22 mouse cellular contexts compared by ENCODE assay signal in genomic region chr9:121475488-121476452, GRCm38 (mm10). TPM values are rescaled to one million over a fixed set of nuclear protein-coding genes. Genes with fewer than 3 reads are reported as not detected.
DNase-seq lines count a peak whose midpoint lies in the region; ATAC-seq and TF ChIP-seq lines count a peak whose summit lies in the region.
"Had no signal": no experiment of that assay in that cellular context is flagged by ENCODE, and none has a peak within 500 bp of the region (broad histone marks: within the 10 kb centered on the region; RNA-seq: fewer than 3 reads in every experiment).

No protein-coding gene starts in this region.

- H3K27ac ChIP-seq in hindbrain, postnatal 0 days = no peak overlapping the region
- H3K27ac ChIP-seq in hindbrain, embryonic 12.5 days = no peak overlapping the region
- H3K27ac ChIP-seq: heart, embryonic 15.5 days; hindbrain, embryonic 10.5 days; intestine, embryonic 15.5 days; kidney, embryonic 15.5 days; limb, embryonic 10.5 days; liver, embryonic 13.5 days; lung, embryonic 15.5 days; macrophage; stomach, embryonic 15.5 days had no signal

- no peaks in the 10 kb centered on the region for H3K4me1 ChIP-seq in hindbrain, postnatal 0 days (ENCODE audit: insufficient read depth, low read length)
- peaks cover 7% of the 10 kb centered on the region; the same call in 1 of the 2 replicates for H3K4me1 ChIP-seq in hindbrain, embryonic 12.5 days
- H3K4me1 ChIP-seq: liver, embryonic 13.5 days; lung, embryonic 15.5 days had no signal

- no peak for TF ChIP-seq CTCF in hindbrain, postnatal 0 days (IDR thresholded peaks at IDR 0.05; ENCODE audit: low read depth)

- DNase-seq in cerebellum, adult 9-11 months = peak; percentile 42
- DNase-seq in cerebellum, adult 11 months = no peak
- peak; percentile 40 for DNase-seq in hindbrain, postnatal 0 days (ENCODE audit: low spot score)
- peak; percentile 6 for DNase-seq in adipocyte (ENCODE audit: low spot score)
- no peak for DNase-seq in ovary, adult 18-20 months (ENCODE audit: low spot score)
- DNase-seq: B cell, adult 2 months; forebrain, postnatal 0 days; heart, adult 18-20 months; liver, embryonic 13.5 days; midbrain, embryonic 14.5 days; spleen, adult 18-20 months had no signal

- H3K9ac ChIP-seq in hindbrain, postnatal 0 days (replicated peaks; ENCODE audit: low read length) = no peak overlapping the region
- no peak overlapping the region for H3K9ac ChIP-seq in hindbrain, embryonic 12.5 days
- H3K9ac ChIP-seq: forebrain, postnatal 0 days; heart, embryonic 15.5 days; intestine, embryonic 15.5 days; kidney, embryonic 15.5 days; liver, embryonic 13.5 days; lung, embryonic 15.5 days; stomach, embryonic 15.5 days had no signal

- H3K9me3 ChIP-seq in hindbrain, postnatal 0 days (ENCODE audit: low read length) = no peaks in the 10 kb centered on the region
- H3K9me3 ChIP-seq in hindbrain, embryonic 12.5 days (replicated peaks) = no peaks in the 10 kb centered on the region
- H3K9me3 ChIP-seq: heart, embryonic 15.5 days; hindbrain, embryonic 10.5 days; intestine, embryonic 15.5 days; kidney, embryonic 15.5 days; limb, embryonic 10.5 days; liver, embryonic 13.5 days; lung, embryonic 15.5 days; stomach, embryonic 15.5 days had no signal

- no peaks in the 10 kb centered on the region for H3K27me3 ChIP-seq in hindbrain, postnatal 0 days (ENCODE audit: insufficient read depth, low read length)
- no peaks in the 10 kb centered on the region for H3K27me3 ChIP-seq in hindbrain, embryonic 12.5 days
- H3K27me3 ChIP-seq: heart, embryonic 15.5 days; intestine, embryonic 15.5 days; kidney, embryonic 15.5 days; liver, embryonic 13.5 days; lung, embryonic 15.5 days; stomach, embryonic 15.5 days had no signal

- H3K4me2 ChIP-seq in hindbrain, postnatal 0 days (ENCODE audit: low read depth, low read length) = no peak overlapping the region
- no peak overlapping the region for H3K4me2 ChIP-seq in hindbrain, embryonic 12.5 days (replicated peaks)
- H3K4me2 ChIP-seq: heart, embryonic 15.5 days; intestine, embryonic 15.5 days; kidney, embryonic 15.5 days; liver, embryonic 13.5 days; lung, embryonic 15.5 days; stomach, embryonic 15.5 days had no signal

- no peak overlapping the region for H3K4me3 ChIP-seq in hindbrain, postnatal 0 days (ENCODE audit: low read length)
- no peak overlapping the region for H3K4me3 ChIP-seq in hindbrain, embryonic 12.5 days
- H3K4me3 ChIP-seq: heart, embryonic 15.5 days; hindbrain, embryonic 10.5 days; intestine, embryonic 15.5 days; kidney, embryonic 15.5 days; limb, embryonic 10.5 days; liver, embryonic 13.5 days; lung, embryonic 15.5 days; stomach, embryonic 15.5 days had no signal

- peaks cover 24% of the 10 kb centered on the region for H3K36me3 ChIP-seq in hindbrain, postnatal 0 days (ENCODE audit: insufficient read depth, low read length)
- H3K36me3 ChIP-seq in hindbrain, embryonic 12.5 days = peaks cover 25% of the 10 kb centered on the region
- H3K36me3 ChIP-seq: liver, embryonic 13.5 days had no signal

- 67% methylated on average over 16 of the region's 16 CpGs for WGBS in hindbrain, postnatal 0 days
- WGBS in hindbrain, embryonic 12.5 days = 80% methylated on average over 16 of the region's 16 CpGs

- no peak; the same call in 1 of the 2 replicates for ATAC-seq in hindbrain, postnatal 0 days
- ATAC-seq in hindbrain, embryonic 12.5 days (ENCODE audit: low FRiP score) = no peak
- ATAC-seq in megakaryocyte progenitor cell, adult 5-6 weeks (replicated peaks; ENCODE audit: poor library complexity) = peak; percentile 38
- ATAC-seq: forebrain, postnatal 0 days; intestine, embryonic 15.5 days had no signal

RNA-seq across cellular contexts. Expression of gene Cck, which starts 19.7 kb away (rescaled TPM):
- total RNA-seq in hindbrain, postnatal 0 days (2014; rRNA removed) = 121 and 143 TPM in 2 replicates
- 77.3 and 84.8 TPM in 2 replicates for polyA plus RNA-seq in hindbrain, postnatal 0 days (2015; fragmentation: Nextera tagmentation; extraction: Ambion mirVana)
- polyA plus RNA-seq in hindbrain, embryonic 12.5 days (2016; fragmentation: Nextera tagmentation; extraction: Ambion mirVana) = 0.88 and 1.2 TPM in 2 replicates
- total RNA-seq in megakaryocyte progenitor cell, adult 5-6 weeks (2015) = not detected in 2 replicates
- not detected in 2 replicates for total RNA-seq in megakaryocyte progenitor cell, adult 5-6 weeks (2017)
- total RNA-seq: gastrocnemius, adult 8-10 months; heart, adult 18-20 months had no signal
- polyA plus RNA-seq: macrophage had no signal

Comparison
In these comparisons a context has a peak if more than half of its experiments do, and no peak if none do; other contexts are left out.
1. DNase-seq: peak in cerebellum, adult 9-11 months (single experiment), hindbrain, postnatal 0 days (single experiment) and adipocyte (single experiment); none in cerebellum, adult 11 months (single experiment) and ovary, adult 18-20 months (single experiment).
2. RNA of gene Cck, which starts 19.7 kb away (total RNA-seq): 121 to 143 TPM in hindbrain, postnatal 0 days; not detected in megakaryocyte progenitor cell, adult 5-6 weeks; every median in the first group is over 100 times any median in the second.